Mouse (Mus musculus) layer of hippocampus, adult 9-10 months (tissue): Measurements from ENCODE around the gene Sh3pxd2a.

ENCODE experiments used
- DNase-seq: peaks from one replicate; pipeline ENCODE4 v3.0.0; 2022; ENCODE audit warnings: low spot score

The Sh3pxd2a gene

GRCm38 (mm10) chr19:47228725-47229252 is 235.4 kb downstream of the Sh3pxd2a start:
- no peak for DNase-seq

DNA sequence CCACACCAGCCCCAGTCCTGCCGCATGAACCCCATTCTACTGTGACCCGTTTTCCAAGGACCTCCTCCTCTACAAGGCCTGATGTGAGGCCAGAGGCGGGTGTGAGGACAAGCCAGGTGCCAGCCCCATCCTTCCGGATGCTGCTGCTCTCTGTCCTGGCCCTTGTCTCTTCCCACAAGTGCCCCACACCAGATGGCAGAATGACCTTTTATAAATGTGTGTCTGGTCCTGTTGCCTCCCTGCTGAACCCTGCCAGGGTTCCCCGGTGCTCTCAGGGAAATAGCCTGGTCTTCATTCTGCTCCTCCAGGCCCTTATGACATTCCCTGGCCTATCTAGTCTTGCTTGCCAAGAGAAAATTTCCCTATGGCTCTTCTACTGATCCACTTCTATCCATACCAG is 238.4 kb downstream of the Sh3pxd2a start:
- no peak for DNase-seq

DNA sequence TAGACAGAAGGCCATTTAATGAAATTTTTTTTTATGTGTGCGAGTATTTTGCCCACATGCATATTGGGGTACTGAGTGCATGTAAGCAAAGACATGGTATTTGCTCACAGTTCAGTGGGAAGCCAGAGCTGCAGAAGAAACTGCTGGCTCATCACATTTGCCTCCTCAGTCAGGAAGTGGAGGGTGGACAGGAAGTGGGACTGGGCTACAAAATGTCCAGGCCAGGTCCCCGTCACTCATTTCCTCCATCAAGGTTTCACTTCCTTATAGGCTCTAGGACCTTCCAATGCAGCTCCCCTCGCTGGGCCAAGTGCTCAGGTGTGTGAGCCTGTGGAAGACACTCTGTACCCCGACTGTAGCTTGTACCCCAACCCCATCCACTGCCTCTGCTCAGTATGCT is 239.5 kb downstream of the Sh3pxd2a start:
- DNase-seq, result no peak

- no peak for DNase-seq
Measured at GRCm38 (mm10) chr19:47222841-47223557, 241.2 kb downstream of the Sh3pxd2a start.

DNA sequence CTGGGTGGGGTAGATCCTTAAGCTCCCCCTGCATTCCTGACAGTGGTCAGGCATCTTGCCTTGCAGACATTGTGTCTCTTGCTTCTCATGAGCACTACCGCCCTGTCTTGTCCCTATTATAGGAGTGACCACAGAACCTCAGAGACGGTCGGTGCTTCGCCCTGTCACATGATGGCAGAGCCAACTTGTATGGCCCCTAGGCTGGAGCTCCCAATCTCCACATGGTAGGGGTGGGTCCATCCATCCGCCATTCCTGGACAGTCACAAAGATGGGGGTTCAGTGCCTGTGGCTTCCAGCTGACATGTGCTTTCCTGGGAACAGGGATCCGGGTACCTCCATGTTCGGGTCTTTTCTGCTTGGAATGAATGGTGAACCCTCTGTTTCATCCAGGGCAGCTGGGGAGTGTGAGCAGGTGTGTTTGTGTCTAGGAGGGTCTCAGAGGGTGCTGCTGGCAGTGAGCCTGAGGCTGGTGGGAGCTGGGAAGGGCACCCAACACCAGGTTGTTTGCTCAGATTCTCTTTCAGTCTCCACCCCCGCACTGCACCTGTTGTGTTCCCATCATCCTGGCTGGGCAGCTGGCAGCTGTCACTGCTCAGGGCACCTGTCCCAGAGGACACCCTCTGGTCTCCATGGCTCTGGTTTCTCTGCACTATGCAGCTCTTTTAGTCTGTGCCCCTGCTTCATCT is 241.9 kb downstream of the Sh3pxd2a start:
- DNase-seq, result no peak

- no peak for DNase-seq
Measured at GRCm38 (mm10) chr19:47221500-47222153, 242.6 kb downstream of the Sh3pxd2a start.

- no peak for DNase-seq
Measured at GRCm38 (mm10) chr19:47221006-47221405, 243.2 kb downstream of the Sh3pxd2a start.

GRCm38 (mm10) chr19:47220232-47220631 is 244.0 kb downstream of the Sh3pxd2a start:
- DNase-seq, result no peak

- no peak for DNase-seq
Measured at GRCm38 (mm10) chr19:47219622-47220021, 244.6 kb downstream of the Sh3pxd2a start.

DNA sequence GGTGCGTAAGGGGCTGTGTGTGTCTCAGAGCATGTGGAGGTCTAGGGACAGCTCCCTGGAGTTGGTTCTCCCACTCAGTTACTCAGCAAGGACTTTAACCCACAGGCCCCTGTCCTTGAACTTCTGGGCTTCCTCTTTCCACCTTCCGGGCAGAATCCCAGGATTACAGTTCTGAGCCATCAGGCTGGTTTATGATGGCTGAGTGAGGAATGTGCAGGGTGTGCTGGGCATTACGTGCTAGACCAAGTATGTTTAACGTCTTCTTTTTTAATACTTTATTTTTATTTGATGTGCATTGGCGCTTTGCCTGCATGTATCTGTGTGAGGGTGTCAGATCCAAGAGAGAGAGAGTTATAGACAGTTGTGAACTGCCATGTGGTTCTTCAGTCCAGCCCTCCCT is 247.4 kb downstream of the Sh3pxd2a start:
- DNase-seq, result no peak

- no peak for DNase-seq
Measured at GRCm38 (mm10) chr19:47213470-47213869, 250.7 kb downstream of the Sh3pxd2a start.

DNA sequence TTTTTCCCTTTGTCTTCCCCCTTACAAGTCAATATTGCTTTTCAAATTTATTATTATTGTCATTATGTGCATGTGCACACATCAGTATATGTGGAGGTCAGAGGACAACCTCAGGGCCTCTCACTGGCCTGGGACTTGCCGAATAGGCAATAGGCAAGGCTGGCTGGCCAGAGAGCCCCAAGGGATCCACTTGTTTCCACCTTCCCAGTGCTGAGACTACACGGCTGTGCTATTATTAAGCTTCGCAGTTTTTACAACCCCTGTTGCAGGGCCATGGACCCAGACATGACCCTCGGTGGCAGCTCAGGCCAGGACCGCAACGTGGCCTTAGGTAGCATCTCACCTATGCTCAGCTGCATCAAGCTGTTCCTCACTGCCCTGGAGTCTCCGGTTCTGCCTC is 251.8 kb downstream of the Sh3pxd2a start:
- DNase-seq, result no peak

- DNase-seq, result no peak
Measured at GRCm38 (mm10) chr19:47211609-47212312, 252.4 kb downstream of the Sh3pxd2a start.

DNA sequence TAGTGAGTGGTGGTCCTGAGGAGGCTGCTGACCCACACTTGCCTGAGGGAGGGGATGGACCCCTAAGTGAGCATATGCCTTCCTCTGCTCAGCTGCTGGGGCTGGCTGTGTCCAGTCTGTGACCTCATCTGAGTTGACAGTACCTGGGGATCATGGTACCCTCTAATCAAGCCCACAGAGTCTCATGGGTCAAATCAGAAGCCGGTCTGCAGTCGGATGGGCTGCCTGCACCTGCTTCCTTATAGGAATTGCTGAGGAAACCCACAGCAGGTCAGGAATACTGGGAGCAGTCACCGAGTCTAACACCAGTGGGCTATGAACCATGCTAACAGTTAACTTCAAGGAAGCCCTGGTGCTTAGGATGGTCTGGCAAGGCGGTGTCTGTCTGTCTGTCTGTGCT is 253.8 kb downstream of the Sh3pxd2a start:
- no peak for DNase-seq
